Mouse (Mus musculus) neural tube, embryonic 14.5 days (tissue): Measurements from ENCODE around the gene Atp2b4. TPM values are rescaled to one million over a fixed set of nuclear protein-coding genes. Genes with fewer than 3 reads are reported as not detected.

Experiments
- ATAC-seq: fragments of 200-750 bp; cut with Nextera tagmentation; 2 replicates; pipeline ENCODE4 v1.8.0; 2017; ENCODE audit warnings: low read depth, mild to moderate bottlenecking, moderate TSS enrichment, moderate library complexity
- H3K27ac ChIP-seq: fragments of 300-500 bp; sonication (generic); 2 replicates; pipeline ENCODE4 v1.5.1; 2014; ENCODE audit warnings: low read depth, mild to moderate bottlenecking, control low read depth, low read length, moderate library complexity, mixed read lengths
- H3K27me3 ChIP-seq: fragments of 300-500 bp; sonication (generic); 2 replicates; pipeline ENCODE4 v1.6.1; 2014; ENCODE audit warnings: low read length; ENCODE audit not compliant: control insufficient read depth, insufficient read depth
- H3K36me3 ChIP-seq: fragments of 300-500 bp; sonication (generic); 2 replicates; pipeline ENCODE4 v1.6.1; 2014; ENCODE audit warnings: low read length, mixed read lengths; ENCODE audit not compliant: control insufficient read depth, insufficient read depth
- H3K4me1 ChIP-seq: fragments of 300-500 bp; sonication (generic); 2 replicates; pipeline ENCODE4 v1.6.1; 2014; ENCODE audit warnings: low read length; ENCODE audit not compliant: control insufficient read depth, insufficient read depth
- H3K4me2 ChIP-seq: fragments of 300-500 bp; sonication (generic); 2 replicates; pipeline ENCODE4 v1.6.1; 2014; ENCODE audit warnings: mild to moderate bottlenecking, low read depth, low read length, control low read depth
- H3K4me3 ChIP-seq: fragments of 300-500 bp; sonication (generic); 2 replicates; pipeline ENCODE4 v1.5.1; 2014; ENCODE audit warnings: low read depth, low read length, control low read depth, mixed read lengths
- H3K9ac ChIP-seq: fragments of 300-500 bp; sonication (generic); replicated peaks from 2 replicates; pipeline ENCODE4 v1.6.1; 2014; ENCODE audit warnings: low read depth, mild to moderate bottlenecking, control low read depth, low read length, mixed read lengths
- H3K9me3 ChIP-seq: fragments of 300-500 bp; sonication (generic); 2 replicates; pipeline ENCODE4 v1.6.1; 2016; ENCODE audit warnings: low read length; ENCODE audit not compliant: control insufficient read depth
- WGBS: fragments of 180-500 bp; shearing (Covaris S2); extraction: QIAGEN DNeasy Blood & Tissue Kit; methylation state at CpG from one replicate; pipeline ENCODE4 v1.1.7; 2014; 5-methylcytosine and 5-hydroxymethylcytosine counted together
- polyA plus RNA-seq: library from polyadenylated mRNA; unstranded; fragments of >200 nt; fragmentation: Nextera tagmentation; extraction: Ambion mirVana; gene quantifications from 2 replicates; pipeline ENCODE4 v1.2.1, GENCODE M21; 2014

Gene Atp2b4
- polyA plus RNA-seq, 1 experiment from 2014 or later = 30.3 TPM

- Histone ChIP-seq H3K9me3 (no peaks in the 10 kb centered on the region), H3K4me2 (no peak overlapping the region), H3K9ac (no peak overlapping the region), H3K27me3 (no peaks in the 10 kb centered on the region), H3K4me1 (peaks cover 8% of the 10 kb centered on the region), H3K4me3 (no peak overlapping the region), H3K27ac (no peak overlapping the region), H3K36me3 (no peaks in the 10 kb centered on the region)
- 64% methylated on average over 4 of the region's 4 CpGs for WGBS
- ATAC-seq = no peak
Observed at GRCm38 (mm10) chr1:133744609-133745008, 56.2 kb downstream of the Atp2b4 start.

GRCm38 (mm10) chr1:133742517-133742916 is 58.3 kb downstream of the Atp2b4 start:
- 19% methylated on average over 8 of the region's 8 CpGs for WGBS
- Histone ChIP-seq H3K27me3 (no peaks in the 10 kb centered on the region), H3K9ac (no peak overlapping the region), H3K4me2 (no peak overlapping the region), H3K36me3 (no peaks in the 10 kb centered on the region), H3K9me3 (no peaks in the 10 kb centered on the region), H3K27ac (peak overlapping the region; percentile 39; the same call in 1 of the 2 replicates), H3K4me3 (no peak overlapping the region), H3K4me1 (peaks cover 8% of the 10 kb centered on the region)
- ATAC-seq = peak; percentile 57; the same call in 1 of the 2 replicates

GRCm38 (mm10) chr1:133741881-133742434 is 58.9 kb downstream of the Atp2b4 start:
- no peak overlapping the region for H3K4me3 ChIP-seq
- no peak overlapping the region for H3K9ac ChIP-seq
- H3K27me3 ChIP-seq = no peaks in the 10 kb centered on the region
- peak; percentile 15; the same call in 1 of the 2 replicates for ATAC-seq
- no peak overlapping the region for H3K27ac ChIP-seq
- H3K4me1 ChIP-seq = peaks cover 8% of the 10 kb centered on the region
- no peaks in the 10 kb centered on the region for H3K9me3 ChIP-seq
- H3K36me3 ChIP-seq = no peaks in the 10 kb centered on the region
- WGBS = 25% methylated on average over 11 of the region's 11 CpGs
- H3K4me2 ChIP-seq = no peak overlapping the region

GRCm38 (mm10) chr1:133741171-133741570 is 59.7 kb downstream of the Atp2b4 start:
- no peak overlapping the region for H3K27ac ChIP-seq
- no peaks in the 10 kb centered on the region for H3K9me3 ChIP-seq
- no peaks in the 10 kb centered on the region for H3K27me3 ChIP-seq
- ATAC-seq = no peak
- H3K4me2 ChIP-seq = no peak overlapping the region
- H3K4me1 ChIP-seq = peaks cover 8% of the 10 kb centered on the region
- no peaks in the 10 kb centered on the region for H3K36me3 ChIP-seq
- 75% methylated on average over 6 of the region's 6 CpGs for WGBS
- H3K4me3 ChIP-seq = no peak overlapping the region
- H3K9ac ChIP-seq = no peak overlapping the region

- H3K9ac ChIP-seq = no peak overlapping the region
- 69% methylated on average over 7 of the region's 7 CpGs for WGBS
- H3K27ac ChIP-seq = peak overlapping the region; percentile 22; the same call in 1 of the 2 replicates
- no peaks in the 10 kb centered on the region for H3K27me3 ChIP-seq
- H3K9me3 ChIP-seq = no peaks in the 10 kb centered on the region
- no peaks in the 10 kb centered on the region for H3K36me3 ChIP-seq
- ATAC-seq = no peak
- no peak overlapping the region for H3K4me2 ChIP-seq
- no peak overlapping the region for H3K4me3 ChIP-seq
- H3K4me1 ChIP-seq = no peaks in the 10 kb centered on the region; the same call in 1 of the 2 replicates
Observed at GRCm38 (mm10) chr1:133736664-133737063, 64.2 kb downstream of the Atp2b4 start.

- 11% methylated on average over 17 of the region's 17 CpGs for WGBS
- H3K27me3 ChIP-seq = no peaks in the 10 kb centered on the region
- no peaks in the 10 kb centered on the region for H3K9me3 ChIP-seq
- H3K4me2 ChIP-seq = peak overlapping the region; percentile 43
- peak overlapping the region; percentile 31; the same call in 1 of the 2 replicates for H3K27ac ChIP-seq
- H3K4me1 ChIP-seq = no peaks in the 10 kb centered on the region
- no peaks in the 10 kb centered on the region for H3K36me3 ChIP-seq
- peak overlapping the region; percentile 29 for H3K4me3 ChIP-seq
- peak overlapping the region; percentile 53 for H3K9ac ChIP-seq
- ATAC-seq = peak; percentile 93
Observed at GRCm38 (mm10) chr1:133735995-133736652, 64.7 kb downstream of the Atp2b4 start.

- Histone ChIP-seq H3K4me1 (no peaks in the 10 kb centered on the region), H3K9me3 (no peaks in the 10 kb centered on the region), H3K4me2 (no peak overlapping the region), H3K27me3 (no peaks in the 10 kb centered on the region), H3K4me3 (no peak overlapping the region), H3K9ac (no peak overlapping the region), H3K36me3 (peaks cover 9% of the 10 kb centered on the region; the same call in 1 of the 2 replicates), H3K27ac (no peak overlapping the region)
- ATAC-seq = no peak
- 60% methylated on average over 11 of the region's 11 CpGs for WGBS
Observed at GRCm38 (mm10) chr1:133732814-133733213, 68.0 kb downstream of the Atp2b4 start.

GRCm38 (mm10) chr1:133728339-133728738 is 72.5 kb downstream of the Atp2b4 start:
- H3K36me3 ChIP-seq = peaks cover 9% of the 10 kb centered on the region

GRCm38 (mm10) chr1:133720342-133720741 is 80.5 kb downstream of the Atp2b4 start:
- H3K4me2 ChIP-seq = no peak overlapping the region
- 80% methylated on average over 7 of the region's 7 CpGs for WGBS
- H3K36me3 ChIP-seq = peaks cover 5% of the 10 kb centered on the region; the same call in 1 of the 2 replicates
- no peaks in the 10 kb centered on the region for H3K9me3 ChIP-seq
- H3K4me1 ChIP-seq = no peaks in the 10 kb centered on the region
- no peak overlapping the region for H3K9ac ChIP-seq
- no peaks in the 10 kb centered on the region for H3K27me3 ChIP-seq
- H3K4me3 ChIP-seq = no peak overlapping the region
- H3K27ac ChIP-seq = no peak overlapping the region
- ATAC-seq = no peak

More at GRCm38 (mm10) chr1:133728339-133728738, 72.5 kb downstream of the Atp2b4 start:
- ATAC-seq = no peak
- Histone ChIP-seq H3K4me1 (no peaks in the 10 kb centered on the region), H3K27ac (no peak overlapping the region), H3K4me2 (no peak overlapping the region), H3K27me3 (no peaks in the 10 kb centered on the region), H3K4me3 (no peak overlapping the region), H3K9me3 (no peaks in the 10 kb centered on the region), H3K9ac (no peak overlapping the region)
- 87% methylated on average over 7 of the region's 7 CpGs for WGBS
